Mouse (Mus musculus): ENCODE data around the gene Gm9507. TPM values are rescaled to one million over a fixed set of nuclear protein-coding genes. Genes with fewer than 3 reads are reported as not detected.

The Gm9507 gene
- polyA plus RNA-seq (2015; fragmentation: Nextera tagmentation; extraction: Ambion mirVana) = not detected in 2 replicates

GRCm38 (mm10) chr10:77811743-77812142, at the start of gene Gm9507:
Gm9507 (minus strand) TSS chr10:77811843.
- Histone ChIP-seq H3K27ac (no peak within 1 kb of the TSS), H3K9me3 (no peaks in the 10 kb centered on the region), H3K36me3 (no peaks in the 10 kb centered on the region), H3K4me1 (no peaks in the 10 kb centered on the region), H3K27me3 (replicated peaks) (no peaks in the 10 kb centered on the region), H3K4me3 (replicated peaks) (no peak within 1 kb of the TSS), H3K9ac (no peak within 1 kb of the TSS), H3K4me2 (no peak within 1 kb of the TSS)
- 67% methylated on average over 5 of the region's 5 CpGs for WGBS
- ATAC-seq (ENCODE audit: insufficient read depth, low FRiP score, low read depth) = no peak

GRCm38 (mm10) chr10:77852559-77852958, 40.9 kb upstream of the Gm9507 start, which contains the start of gene Gm10318:
Gm10318 (plus strand) TSS chr10:77852859.
- Histone ChIP-seq H3K4me1 (no peaks in the 10 kb centered on the region), H3K27ac (no peak within 1 kb of the TSS), H3K4me3 (replicated peaks) (no peak within 1 kb of the TSS), H3K9ac (no peak within 1 kb of the TSS), H3K4me2 (no peak within 1 kb of the TSS), H3K27me3 (replicated peaks) (no peaks in the 10 kb centered on the region), H3K36me3 (no peaks in the 10 kb centered on the region), H3K9me3 (no peaks in the 10 kb centered on the region)
- WGBS = 53% methylated on average over 7 of the region's 9 CpGs
- no peak for ATAC-seq (ENCODE audit: insufficient read depth, low FRiP score, low read depth)

DNA sequence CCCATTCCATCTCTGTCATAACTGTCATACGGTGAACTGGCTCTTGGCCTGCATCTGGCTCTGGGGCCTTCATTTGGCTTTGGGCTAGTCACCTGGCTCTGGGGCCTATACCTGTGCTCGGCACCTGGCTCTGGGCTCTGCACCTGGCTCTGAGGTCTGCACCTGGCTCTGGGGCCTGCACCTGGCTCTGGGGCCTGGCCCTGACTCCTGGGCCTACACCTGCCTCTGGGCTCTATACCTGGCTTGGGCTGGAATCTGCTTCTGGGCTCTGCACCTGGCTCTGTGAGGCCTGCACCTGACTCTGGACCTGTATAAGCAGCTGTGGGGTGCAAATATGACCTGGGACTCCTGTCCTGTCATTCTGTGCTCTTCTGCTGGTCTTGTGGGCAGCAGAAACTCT, 35.9 kb upstream of the Gm9507 start:
- Histone ChIP-seq H3K9ac (no peak overlapping the region), H3K4me3 (replicated peaks) (no peak overlapping the region), H3K9me3 (no peaks in the 10 kb centered on the region), H3K4me1 (no peaks in the 10 kb centered on the region), H3K27ac (no peak overlapping the region), H3K36me3 (no peaks in the 10 kb centered on the region), H3K4me2 (no peak overlapping the region), H3K27me3 (replicated peaks) (no peaks in the 10 kb centered on the region)
- 76% methylated on average over 2 of the region's 2 CpGs for WGBS
- ATAC-seq (ENCODE audit: insufficient read depth, low FRiP score, low read depth) = no peak

DNA sequence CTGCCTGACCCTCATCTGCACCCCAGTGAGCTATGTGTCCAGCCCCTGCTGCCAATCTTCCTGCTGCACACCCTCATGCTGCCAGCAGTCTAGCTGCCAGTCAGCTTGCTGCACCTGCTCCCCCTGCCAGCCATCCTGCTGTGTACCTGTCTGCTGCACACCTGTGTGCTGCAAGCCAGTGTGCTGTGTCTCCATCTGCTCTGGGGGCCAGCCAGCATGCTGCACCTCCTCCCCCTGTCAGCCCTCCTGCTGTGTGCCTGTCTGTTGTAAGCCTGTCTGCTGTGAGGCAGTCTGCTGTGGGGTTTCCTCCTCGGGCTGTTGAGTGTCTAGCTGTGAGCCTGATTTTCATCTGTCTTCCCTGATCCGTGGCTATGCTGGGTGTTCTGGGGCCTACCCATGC, 35.3 kb upstream of the Gm9507 start:
- 18% methylated on average over 2 of the region's 2 CpGs for WGBS
- no peak for ATAC-seq (ENCODE audit: insufficient read depth, low FRiP score, low read depth)
- H3K36me3 ChIP-seq = no peaks in the 10 kb centered on the region
- no peak overlapping the region for H3K4me3 ChIP-seq (replicated peaks)
- no peak overlapping the region for H3K9ac ChIP-seq
- no peak overlapping the region for H3K27ac ChIP-seq
- no peaks in the 10 kb centered on the region for H3K27me3 ChIP-seq (replicated peaks)
- H3K4me2 ChIP-seq = no peak overlapping the region
- no peaks in the 10 kb centered on the region for H3K9me3 ChIP-seq
- no peaks in the 10 kb centered on the region for H3K4me1 ChIP-seq

DNA sequence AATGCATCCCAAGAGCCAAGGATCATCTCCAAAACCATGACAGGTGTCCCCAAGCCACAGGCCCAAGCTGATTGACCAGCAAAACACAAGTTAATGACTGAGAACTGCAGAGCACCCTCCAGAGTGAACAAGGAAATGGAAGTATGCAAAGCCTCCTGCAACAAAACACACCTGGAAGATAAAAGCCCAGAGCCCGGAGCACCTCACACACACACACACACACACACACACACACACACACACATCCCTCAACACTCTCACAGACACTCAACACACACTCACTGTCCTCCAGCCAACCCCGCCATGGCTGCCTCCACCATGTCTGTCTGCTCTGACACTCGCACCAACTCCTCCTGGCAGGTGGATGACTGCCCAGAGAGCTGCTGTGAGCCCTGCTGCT, 34.9 kb upstream of the Gm9507 start, which contains the start of gene Gm36176:
TSS of gene Gm36176 (plus strand) at position 301 of the 400 bp plus-strand sequence.
- H3K9ac ChIP-seq = no peak within 1 kb of the TSS
- H3K4me1 ChIP-seq = no peaks in the 10 kb centered on the region
- no peak within 1 kb of the TSS for H3K27ac ChIP-seq
- H3K4me3 ChIP-seq (replicated peaks) = no peak within 1 kb of the TSS
- H3K4me2 ChIP-seq = no peak within 1 kb of the TSS
- H3K27me3 ChIP-seq (replicated peaks) = no peaks in the 10 kb centered on the region
- no peaks in the 10 kb centered on the region for H3K9me3 ChIP-seq
- no peaks in the 10 kb centered on the region for H3K36me3 ChIP-seq
- no peak for ATAC-seq (ENCODE audit: insufficient read depth, low FRiP score, low read depth)
- 63% methylated on average over 3 of the region's 3 CpGs for WGBS

- no peak overlapping the region for H3K4me3 ChIP-seq (replicated peaks)
- H3K4me2 ChIP-seq = no peak overlapping the region
- ATAC-seq (ENCODE audit: insufficient read depth, low FRiP score, low read depth) = no peak
- H3K9me3 ChIP-seq = no peaks in the 10 kb centered on the region
- H3K4me1 ChIP-seq = no peaks in the 10 kb centered on the region
- no peaks in the 10 kb centered on the region for H3K36me3 ChIP-seq
- no peak overlapping the region for H3K9ac ChIP-seq
- WGBS = 58% methylated on average over 6 of the region's 6 CpGs
- no peaks in the 10 kb centered on the region for H3K27me3 ChIP-seq (replicated peaks)
- H3K27ac ChIP-seq = no peak overlapping the region
Measured at GRCm38 (mm10) chr10:77839006-77839405, 27.4 kb upstream of the Gm9507 start.

GRCm38 (mm10) chr10:77835647-77836046, 24.0 kb upstream of the Gm9507 start, which contains the start of gene Krtap10-10:
Krtap10-10 (plus strand) TSS chr10:77835947.
- WGBS = 73% methylated on average over 9 of the region's 9 CpGs
- Histone ChIP-seq H3K27me3 (replicated peaks) (no peaks in the 10 kb centered on the region), H3K4me1 (no peaks in the 10 kb centered on the region), H3K9me3 (no peaks in the 10 kb centered on the region), H3K9ac (no peak within 1 kb of the TSS), H3K27ac (no peak within 1 kb of the TSS), H3K4me2 (no peak within 1 kb of the TSS), H3K4me3 (replicated peaks) (no peak within 1 kb of the TSS), H3K36me3 (no peaks in the 10 kb centered on the region)
- no peak for ATAC-seq (ENCODE audit: insufficient read depth, low FRiP score, low read depth)

DNA sequence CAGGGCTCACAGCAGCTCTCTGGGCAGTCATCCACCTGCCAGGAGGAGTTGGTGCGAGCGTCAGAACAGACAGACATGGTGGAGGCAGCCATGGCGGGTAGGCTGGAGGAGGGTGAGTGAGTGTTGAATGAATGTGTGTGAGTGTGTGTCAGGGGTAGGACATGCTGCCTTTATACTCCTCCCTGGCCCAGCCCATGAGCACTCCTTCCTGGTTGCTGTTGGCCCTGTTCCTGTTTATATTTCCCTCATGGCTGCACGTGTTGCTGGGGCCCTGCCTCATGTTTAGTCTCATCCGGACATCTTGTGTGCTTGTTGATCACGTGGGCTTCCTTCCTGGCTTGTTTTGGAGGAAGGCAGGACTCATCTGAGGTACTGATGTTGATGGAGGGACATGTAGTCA, 15.3 kb upstream of the Gm9507 start, which contains the start of gene Krtap10-4:
TSS of gene Krtap10-4 (minus strand) at position 145 of the 400 bp plus-strand sequence.
- no peak within 1 kb of the TSS for H3K4me3 ChIP-seq (replicated peaks)
- no peaks in the 10 kb centered on the region for H3K27me3 ChIP-seq (replicated peaks)
- no peaks in the 10 kb centered on the region for H3K9me3 ChIP-seq
- ATAC-seq (ENCODE audit: insufficient read depth, low FRiP score, low read depth) = no peak
- no peak within 1 kb of the TSS for H3K27ac ChIP-seq
- no peaks in the 10 kb centered on the region for H3K4me1 ChIP-seq
- H3K9ac ChIP-seq = no peak within 1 kb of the TSS
- no peaks in the 10 kb centered on the region for H3K36me3 ChIP-seq
- no peak within 1 kb of the TSS for H3K4me2 ChIP-seq
- 53% methylated on average over 6 of the region's 6 CpGs for WGBS

GRCm38 (mm10) chr10:77819203-77819602, 7.6 kb upstream of the Gm9507 start:
- no peak overlapping the region for H3K27ac ChIP-seq
- H3K36me3 ChIP-seq = no peaks in the 10 kb centered on the region
- no peak overlapping the region for H3K4me3 ChIP-seq (replicated peaks)
- no peak overlapping the region for H3K4me2 ChIP-seq
- H3K9me3 ChIP-seq = no peaks in the 10 kb centered on the region
- 44% methylated on average over 4 of the region's 4 CpGs for WGBS
- no peak for ATAC-seq (ENCODE audit: insufficient read depth, low FRiP score, low read depth)
- H3K9ac ChIP-seq = no peak overlapping the region
- no peaks in the 10 kb centered on the region for H3K27me3 ChIP-seq (replicated peaks)
- H3K4me1 ChIP-seq = no peaks in the 10 kb centered on the region

DNA sequence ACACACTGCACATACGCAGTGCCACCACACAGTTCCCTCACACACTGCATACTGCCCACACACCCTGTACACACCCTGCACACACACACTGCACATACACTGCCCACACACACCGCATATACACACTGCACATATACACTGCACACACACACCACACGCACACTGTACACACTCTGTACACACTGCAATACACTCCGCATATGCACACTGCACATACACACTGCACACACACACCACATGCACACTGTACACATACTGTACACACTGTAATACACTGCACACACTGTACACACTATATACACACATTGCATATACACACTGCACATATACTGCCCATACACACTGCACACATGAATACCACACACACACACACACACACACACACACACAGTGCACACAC, 6.9 kb upstream of the Gm9507 start:
- ATAC-seq (ENCODE audit: insufficient read depth, low FRiP score, low read depth) = no peak
- Histone ChIP-seq H3K27ac (no peak overlapping the region), H3K36me3 (no peaks in the 10 kb centered on the region), H3K9me3 (no peaks in the 10 kb centered on the region), H3K27me3 (replicated peaks) (no peaks in the 10 kb centered on the region), H3K4me1 (no peaks in the 10 kb centered on the region), H3K4me2 (no peak overlapping the region), H3K9ac (no peak overlapping the region), H3K4me3 (replicated peaks) (no peak overlapping the region)
- 94% methylated on average over 4 of the region's 4 CpGs for WGBS

DNA sequence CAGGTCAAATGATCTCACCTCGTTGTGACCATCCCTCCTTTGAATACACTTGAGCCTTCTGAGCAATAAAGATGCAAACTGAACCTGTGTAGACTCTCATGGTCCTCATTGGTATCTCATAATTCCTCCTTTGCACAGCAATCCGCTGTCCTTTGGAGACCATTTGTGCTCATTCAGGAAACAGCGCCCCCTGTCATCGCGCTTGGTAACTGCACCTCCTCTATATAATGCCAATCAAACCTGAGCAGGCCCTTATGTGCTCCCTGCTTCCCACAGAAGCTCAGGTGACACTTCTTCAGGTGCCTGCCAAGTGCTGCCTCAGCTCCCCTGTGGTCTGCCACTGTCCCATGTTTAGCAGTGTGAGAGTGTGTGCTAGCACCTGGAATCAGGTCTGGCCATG, 3.9 kb upstream of the Gm9507 start:
- Histone ChIP-seq H3K9ac (no peak overlapping the region), H3K4me1 (no peaks in the 10 kb centered on the region), H3K4me2 (no peak overlapping the region), H3K27me3 (replicated peaks) (no peaks in the 10 kb centered on the region), H3K9me3 (no peaks in the 10 kb centered on the region), H3K4me3 (replicated peaks) (no peak overlapping the region), H3K27ac (no peak overlapping the region), H3K36me3 (no peaks in the 10 kb centered on the region)
- 31% methylated on average over 5 of the region's 5 CpGs for WGBS
- ATAC-seq (ENCODE audit: insufficient read depth, low FRiP score, low read depth) = no peak

DNA sequence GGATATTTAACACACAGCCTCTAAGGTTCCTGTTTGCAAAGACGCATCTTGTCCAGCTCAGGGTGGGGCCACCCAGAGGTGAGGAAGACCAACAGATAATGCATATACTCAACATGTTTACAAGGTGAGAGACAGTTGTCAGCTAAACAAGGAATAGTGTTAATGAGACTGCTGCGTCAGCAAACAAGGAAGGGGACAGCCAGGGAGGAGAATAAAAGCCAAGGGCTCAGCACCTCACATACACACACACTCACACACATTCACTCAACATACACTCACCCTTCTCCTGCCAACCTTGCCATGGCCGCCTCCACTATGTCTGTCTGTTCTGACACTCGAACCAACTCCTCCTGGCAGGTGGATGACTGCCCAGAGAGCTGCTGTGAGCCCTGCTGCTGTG, 2.7 kb upstream of the Gm9507 start, which contains the start of gene Gm2696:
TSS of gene Gm2696 (plus strand) at position 301 of the 400 bp plus-strand sequence.
- H3K36me3 ChIP-seq = no peaks in the 10 kb centered on the region
- H3K9ac ChIP-seq = no peak within 1 kb of the TSS
- H3K4me1 ChIP-seq = no peaks in the 10 kb centered on the region
- H3K4me3 ChIP-seq (replicated peaks) = no peak within 1 kb of the TSS
- no peak within 1 kb of the TSS for H3K4me2 ChIP-seq
- H3K27ac ChIP-seq = no peak within 1 kb of the TSS
- WGBS = 33% methylated on average over 4 of the region's 4 CpGs
- no peak for ATAC-seq (ENCODE audit: insufficient read depth, low FRiP score, low read depth)
- H3K9me3 ChIP-seq = no peaks in the 10 kb centered on the region
- no peaks in the 10 kb centered on the region for H3K27me3 ChIP-seq (replicated peaks)

DNA sequence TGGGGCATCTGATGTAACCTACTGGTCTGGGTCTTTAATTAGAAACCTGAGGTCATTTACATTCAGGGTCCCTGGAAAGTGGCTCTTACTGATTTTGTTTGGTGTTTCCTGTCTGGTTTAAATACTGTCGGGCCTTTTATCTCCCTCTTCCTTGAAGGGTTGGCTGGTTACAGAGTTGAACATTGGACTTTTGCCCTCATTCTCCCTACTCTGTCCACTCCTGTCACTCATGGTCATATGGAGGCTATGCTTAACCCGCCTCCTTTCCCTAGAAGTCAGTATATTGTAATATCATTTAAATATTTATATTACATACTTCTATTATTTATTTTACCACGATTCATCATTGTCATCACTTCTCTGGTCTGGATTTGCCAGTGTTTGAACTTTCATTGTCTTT, 7.5 kb downstream of the Gm9507 start:
- WGBS = 51% methylated on average over 3 of the region's 3 CpGs
- H3K4me2 ChIP-seq = no peak overlapping the region
- no peaks in the 10 kb centered on the region for H3K9me3 ChIP-seq
- H3K9ac ChIP-seq = no peak overlapping the region
- no peak for ATAC-seq (ENCODE audit: insufficient read depth, low FRiP score, low read depth)
- no peak overlapping the region for H3K4me3 ChIP-seq (replicated peaks)
- no peaks in the 10 kb centered on the region for H3K27me3 ChIP-seq (replicated peaks)
- no peaks in the 10 kb centered on the region for H3K36me3 ChIP-seq
- H3K4me1 ChIP-seq = no peaks in the 10 kb centered on the region
- no peak overlapping the region for H3K27ac ChIP-seq
